Mouse (Mus musculus): ENCODE measurements around the gene Ing4.

The Ing4 gene

DNA sequence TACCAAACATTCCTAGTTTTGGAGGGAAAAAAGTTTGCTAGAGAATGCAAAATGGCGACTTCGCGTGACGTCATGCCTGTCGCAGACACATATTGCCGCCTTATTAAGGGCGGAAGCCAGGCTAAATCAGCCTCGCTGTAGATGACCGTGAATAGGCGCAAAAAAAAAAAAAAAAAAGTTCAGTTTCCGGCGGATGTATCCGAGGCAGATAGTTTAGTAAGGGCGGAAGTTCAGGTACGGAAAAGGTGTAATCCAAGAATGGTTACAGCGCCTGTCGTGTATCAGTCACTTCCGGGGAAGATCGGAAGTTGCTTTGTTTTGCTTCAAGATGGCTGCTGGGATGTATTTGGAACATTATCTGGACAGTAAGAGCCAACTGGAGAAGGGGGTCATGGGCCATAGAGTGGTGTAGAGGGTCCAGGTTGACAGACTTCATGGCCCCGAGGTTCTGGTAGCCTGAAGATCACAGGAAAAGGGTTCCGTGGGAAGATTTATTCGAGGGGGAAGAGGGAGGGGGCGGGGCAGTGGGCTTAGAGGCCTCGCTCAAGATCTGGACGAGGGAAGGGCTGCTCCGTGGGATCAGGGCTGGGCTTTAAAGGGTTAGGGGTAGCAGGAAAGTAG, at the start of gene Ing4:
Gene Ing4, plus strand, starts transcription at position 228 of the 621 bp plus-strand sequence.
- DNase-seq = peak; percentile 93

DNA sequence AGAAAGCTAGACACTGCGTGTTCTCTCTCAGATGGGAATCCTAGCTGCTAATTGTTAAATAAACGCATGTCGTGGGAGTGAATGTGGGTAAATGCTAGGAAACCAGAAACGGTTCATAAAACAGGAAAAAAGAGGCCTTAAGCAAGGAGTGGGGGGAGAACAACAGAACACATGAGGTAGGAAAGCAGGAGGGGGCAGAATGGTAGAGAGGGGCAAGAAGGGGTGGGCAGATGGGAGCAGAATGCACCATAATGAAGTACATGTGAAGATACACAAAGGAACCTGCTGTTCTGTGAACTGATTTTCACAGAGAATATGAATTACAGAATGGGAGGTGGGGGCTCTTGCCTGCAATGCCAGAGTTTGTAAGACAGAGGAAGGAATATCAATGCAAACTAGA, 47.3 kb upstream of the Ing4 start:
- no peak for DNase-seq

DNA sequence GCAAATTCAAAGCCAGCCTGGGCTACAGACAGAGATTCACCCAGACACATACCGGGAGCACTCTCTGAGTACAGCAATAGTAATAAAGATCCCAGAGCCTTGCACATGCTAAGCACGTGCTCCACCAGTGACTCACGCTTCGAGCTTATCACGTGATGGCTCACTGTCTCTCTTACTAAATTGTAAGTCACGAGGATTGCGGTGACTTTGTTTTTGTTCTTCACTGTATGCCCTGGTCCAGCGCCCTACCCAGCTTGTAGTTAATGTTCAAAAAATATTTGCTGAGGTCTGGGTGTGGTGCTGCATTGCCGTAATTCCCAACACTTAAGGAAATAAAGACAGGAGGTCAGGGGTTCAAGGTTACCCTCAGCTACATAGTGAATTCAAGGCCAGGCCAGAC, 46.2 kb upstream of the Ing4 start:
- no peak for DNase-seq

DNA sequence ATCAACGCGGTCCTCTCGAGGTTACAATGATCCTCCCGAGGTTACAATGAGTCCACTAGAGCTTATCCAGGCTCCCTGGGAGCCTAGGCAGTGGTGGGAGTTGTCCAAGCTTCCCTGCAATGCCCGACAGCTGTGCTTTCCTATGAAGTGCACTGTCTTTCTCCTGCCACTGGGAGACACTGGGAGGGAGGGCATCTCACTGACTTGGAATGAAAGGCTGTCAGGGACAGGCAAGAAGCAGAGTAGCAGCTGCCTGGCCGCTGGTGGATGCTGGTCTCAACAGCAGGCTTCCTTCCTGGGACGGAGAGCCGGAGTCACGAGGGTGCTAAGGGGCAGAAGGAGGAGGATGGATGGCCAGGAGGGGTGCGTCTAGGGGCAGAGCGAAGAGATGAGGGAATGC, 45.7 kb upstream of the Ing4 start:
- DNase-seq = no peak

DNA sequence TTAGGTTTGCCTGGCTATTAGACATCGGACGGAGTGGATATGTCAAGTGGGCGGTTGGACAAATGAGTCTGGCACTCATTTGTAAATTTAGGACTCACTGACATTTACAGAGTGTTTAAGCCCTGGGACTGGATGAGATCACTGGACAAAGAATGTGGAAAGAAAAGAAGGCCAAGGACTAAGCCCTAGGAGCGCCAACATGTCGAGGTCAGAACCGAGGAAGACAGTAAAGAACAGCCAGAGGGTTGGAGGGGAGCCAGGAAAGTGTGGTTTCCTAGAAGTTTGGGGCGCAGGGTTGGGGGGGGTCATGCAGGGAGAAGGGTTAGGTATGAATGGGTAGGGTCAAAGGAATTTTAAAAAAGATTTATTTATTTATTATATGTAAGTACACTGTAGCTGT, 44.3 kb upstream of the Ing4 start:
- no peak for DNase-seq

DNA sequence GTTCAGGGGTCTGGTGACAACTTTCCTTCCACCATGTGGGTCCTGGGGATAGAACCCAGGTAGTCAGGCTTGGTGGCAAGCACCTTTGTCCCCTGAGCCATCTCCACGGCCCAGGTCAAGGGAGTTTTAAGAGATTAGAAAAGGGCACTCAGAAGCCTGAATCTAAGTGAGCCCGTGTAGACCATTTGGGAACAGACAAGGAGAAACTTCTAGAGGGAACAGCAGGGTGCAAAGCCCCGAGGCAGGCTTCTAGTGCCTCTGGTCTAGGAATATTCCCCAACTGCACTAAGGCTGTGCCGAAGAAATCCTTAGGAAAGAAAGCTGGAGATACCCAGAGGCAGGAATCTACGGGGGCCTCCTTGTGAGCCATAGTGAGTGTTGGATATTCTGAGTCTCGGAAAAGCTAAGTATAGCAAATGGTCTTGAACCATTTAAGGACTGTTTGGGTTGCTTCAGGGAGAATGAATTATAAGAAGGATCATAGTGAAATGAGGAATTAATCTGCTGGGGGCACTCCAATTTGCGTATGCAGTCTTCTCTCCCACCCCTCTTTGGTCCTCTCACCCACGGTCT, 43.6 kb upstream of the Ing4 start:
- no peak for DNase-seq

DNA sequence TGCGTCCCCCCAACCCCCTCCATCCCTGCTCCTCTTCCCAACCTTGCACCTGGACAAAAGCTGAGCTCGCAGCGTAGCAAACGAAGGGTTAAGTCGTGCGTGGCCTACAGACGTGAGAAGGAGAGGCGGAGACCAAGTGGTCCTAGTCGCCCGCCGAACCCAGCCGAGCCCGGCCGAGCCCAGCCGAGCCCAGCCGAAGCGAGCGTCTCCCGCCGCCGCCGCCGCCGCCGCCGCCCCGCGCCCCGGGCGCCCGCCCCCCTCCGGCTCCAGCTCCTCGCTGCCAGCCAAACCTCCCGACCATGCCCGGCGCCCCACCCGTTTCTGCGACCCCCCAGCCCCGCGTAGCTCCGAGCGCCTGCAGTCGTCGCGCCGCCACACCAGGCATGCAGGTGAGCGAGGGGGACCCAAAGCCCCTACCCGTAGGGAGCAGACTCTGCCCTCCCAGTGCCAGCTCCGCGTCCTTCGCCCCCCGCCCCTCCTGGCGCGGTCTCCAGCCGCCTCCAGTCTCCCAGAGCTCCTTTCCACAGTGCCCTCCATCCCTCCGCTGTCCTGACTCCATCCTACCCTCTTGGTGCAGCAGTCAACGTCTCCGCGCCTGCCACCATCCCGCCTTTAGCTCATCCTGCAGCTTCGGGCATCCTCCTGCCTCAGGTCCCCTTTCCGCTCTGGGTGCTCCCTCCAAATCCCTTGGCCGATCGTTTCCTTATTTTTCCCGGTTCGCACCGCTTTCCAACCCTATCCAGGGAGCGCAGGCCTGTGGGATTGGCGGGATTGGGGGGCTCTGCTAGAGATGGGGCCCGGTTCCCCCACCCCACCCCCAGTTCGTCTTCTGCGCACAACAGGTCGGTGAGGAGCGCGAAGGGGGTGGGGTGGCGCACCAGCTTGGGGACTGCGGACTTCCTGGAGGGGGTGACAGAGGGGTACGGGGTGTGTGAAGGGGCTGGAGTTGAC, 42.7 kb upstream of the Ing4 start, which contains the start of gene Pianp:
Gene Pianp, plus strand, starts transcription at position 144 of the 951 bp plus-strand sequence.
- DNase-seq = peak; percentile 84

DNA sequence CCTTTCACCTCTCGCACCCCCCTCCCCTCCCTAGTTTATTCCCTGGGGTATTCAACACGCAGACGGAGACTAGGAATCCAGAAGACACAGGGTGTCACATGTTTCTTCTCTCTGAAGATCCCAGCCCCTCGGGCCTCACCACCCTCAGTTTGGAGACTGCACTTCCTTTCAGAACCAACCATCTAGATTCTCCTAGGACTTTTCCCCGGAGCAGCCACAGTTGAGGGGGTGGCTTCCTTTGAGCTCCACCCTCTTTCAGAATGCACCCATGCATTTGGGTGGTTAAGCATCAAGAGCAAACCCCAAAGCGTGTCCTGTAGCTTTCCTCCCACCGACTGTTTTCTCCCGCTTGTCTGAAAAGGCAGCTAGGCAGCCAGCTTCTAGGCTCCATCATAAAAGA, 41.5 kb upstream of the Ing4 start:
- no peak for DNase-seq

DNA sequence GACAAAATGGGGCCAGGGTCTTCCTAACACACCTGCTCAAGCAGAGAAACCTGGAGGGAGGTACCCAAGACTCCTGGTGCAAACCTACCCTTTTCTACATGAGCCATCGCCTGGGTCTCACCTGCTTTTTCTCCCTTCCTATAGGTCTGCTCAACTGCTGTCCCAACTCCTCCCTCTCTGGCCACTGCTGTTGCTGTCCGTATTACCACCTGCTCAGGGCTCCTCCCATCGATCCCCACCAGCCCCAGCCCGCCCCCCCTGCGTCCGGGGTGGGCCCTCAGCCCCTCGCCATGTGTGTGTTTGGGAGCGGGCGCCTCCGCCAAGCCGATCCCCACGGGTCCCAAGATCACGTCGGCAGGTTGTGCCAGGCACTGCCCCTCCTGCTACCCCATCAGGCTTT, 40.5 kb upstream of the Ing4 start:
- DNase-seq = no peak

DNA sequence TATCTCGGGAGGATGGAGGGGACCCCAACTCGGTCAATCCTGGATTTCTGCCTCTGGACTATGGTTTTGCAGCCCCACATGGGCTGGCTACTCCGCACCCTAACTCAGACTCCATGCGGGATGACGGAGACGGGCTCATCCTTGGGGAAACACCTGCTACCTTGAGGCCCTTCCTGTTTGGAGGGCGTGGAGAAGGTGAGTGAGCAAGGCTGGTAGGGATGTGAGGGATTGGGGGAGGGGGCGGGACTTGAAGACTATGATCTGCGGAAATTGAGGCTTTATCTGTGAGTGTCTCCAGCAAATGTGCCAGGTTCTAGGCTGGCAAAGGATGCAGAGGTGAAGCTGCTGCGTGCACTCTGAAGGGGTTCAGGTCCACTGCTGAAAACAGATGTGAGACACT, 40.0 kb upstream of the Ing4 start:
- DNase-seq = no peak

DNA sequence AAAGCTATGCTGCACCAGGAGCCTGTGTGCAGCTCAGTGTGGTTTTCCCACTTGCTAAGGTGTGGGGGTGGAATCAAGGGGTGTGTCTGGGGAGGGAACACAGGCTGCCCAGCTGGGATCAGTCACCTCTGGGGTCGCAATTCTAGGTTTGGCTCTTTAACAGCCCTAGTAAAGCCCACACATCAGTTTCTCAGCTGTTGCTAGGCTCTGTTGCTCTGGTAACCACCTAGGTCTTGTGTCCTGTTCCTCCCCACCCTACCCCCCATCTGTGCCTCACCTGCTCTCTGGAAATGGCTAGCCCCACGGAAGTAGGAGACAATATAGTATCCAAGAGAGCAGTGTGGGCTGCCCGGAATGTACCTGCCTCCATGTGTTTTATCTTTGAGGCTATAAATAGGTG, 35.9 kb upstream of the Ing4 start:
- DNase-seq = no peak

DNA sequence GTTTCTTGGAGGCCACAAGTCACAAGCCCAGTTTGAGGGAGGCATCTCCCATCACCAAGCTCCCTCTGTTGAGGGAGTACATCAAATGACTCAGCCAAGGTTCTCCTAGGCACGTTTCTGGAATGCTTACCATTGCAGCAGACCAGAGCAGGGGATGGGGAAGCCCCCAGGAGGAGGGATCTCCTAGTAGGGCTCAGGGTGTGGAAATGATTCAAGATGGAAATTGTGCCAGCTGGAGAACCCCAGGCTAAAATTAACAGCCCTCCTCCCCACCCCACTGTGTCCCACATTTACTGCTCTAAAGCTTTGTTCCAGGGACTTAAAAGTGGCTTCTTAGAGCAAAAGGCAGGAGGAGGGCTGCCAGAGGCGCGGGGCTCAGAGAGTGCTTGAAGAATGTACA, 34.5 kb upstream of the Ing4 start:
- DNase-seq = no peak

DNA sequence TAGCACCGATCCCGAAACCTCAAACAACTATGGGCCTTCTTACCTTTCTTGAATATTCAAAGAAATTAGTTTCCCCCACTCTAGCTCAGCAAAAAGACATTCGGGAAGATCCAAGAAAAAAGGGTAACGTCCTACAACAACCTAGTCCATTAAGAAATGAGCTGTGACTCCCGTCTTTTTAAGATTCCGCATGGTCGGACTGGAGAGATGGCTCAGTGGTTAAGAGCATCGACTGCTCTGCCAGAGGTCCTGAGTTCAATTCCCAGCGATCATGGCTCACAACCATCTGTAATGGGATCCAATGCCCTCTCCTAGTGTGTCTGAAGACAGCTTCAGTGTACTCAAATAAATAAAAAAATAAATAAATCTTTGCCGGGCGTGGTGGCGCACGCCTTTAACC, 31.5 kb upstream of the Ing4 start:
- DNase-seq = no peak

DNA sequence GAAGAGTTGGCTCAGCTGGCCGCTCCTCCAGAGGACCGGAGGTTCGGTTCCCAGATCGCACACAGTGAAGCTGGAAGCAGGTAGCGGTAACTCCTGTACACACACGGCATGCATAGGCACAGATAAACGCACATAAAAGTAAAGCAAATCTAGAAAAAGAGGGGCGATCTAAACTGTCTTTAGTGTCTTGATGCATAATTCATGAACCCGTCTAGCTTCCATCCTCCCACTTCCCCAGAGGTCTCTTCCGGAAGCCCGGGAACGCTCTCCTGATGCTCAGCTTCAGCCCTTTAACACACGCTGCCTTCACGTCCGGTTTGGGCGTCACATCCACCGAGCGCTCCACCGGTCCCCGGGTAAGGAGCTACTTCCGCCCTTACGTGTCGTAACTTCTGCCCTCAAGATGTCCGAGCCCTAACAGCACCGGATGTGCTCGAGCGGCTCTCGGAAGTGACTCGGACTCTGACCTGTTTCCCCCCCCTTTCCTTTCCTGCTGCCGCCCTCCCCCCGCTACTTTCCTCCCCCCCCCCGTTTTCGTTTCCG, 30.9 kb upstream of the Ing4 start:
- peak; percentile 98 for DNase-seq

DNA sequence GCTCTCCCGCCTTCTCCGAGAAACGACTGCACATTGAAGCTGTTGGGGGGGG, 30.6 kb upstream of the Ing4 start, which contains the start of gene Zfp384:
Gene Zfp384, plus strand, starts transcription at position 17 of the 52 bp plus-strand sequence.
- DNase-seq = no peak

DNA sequence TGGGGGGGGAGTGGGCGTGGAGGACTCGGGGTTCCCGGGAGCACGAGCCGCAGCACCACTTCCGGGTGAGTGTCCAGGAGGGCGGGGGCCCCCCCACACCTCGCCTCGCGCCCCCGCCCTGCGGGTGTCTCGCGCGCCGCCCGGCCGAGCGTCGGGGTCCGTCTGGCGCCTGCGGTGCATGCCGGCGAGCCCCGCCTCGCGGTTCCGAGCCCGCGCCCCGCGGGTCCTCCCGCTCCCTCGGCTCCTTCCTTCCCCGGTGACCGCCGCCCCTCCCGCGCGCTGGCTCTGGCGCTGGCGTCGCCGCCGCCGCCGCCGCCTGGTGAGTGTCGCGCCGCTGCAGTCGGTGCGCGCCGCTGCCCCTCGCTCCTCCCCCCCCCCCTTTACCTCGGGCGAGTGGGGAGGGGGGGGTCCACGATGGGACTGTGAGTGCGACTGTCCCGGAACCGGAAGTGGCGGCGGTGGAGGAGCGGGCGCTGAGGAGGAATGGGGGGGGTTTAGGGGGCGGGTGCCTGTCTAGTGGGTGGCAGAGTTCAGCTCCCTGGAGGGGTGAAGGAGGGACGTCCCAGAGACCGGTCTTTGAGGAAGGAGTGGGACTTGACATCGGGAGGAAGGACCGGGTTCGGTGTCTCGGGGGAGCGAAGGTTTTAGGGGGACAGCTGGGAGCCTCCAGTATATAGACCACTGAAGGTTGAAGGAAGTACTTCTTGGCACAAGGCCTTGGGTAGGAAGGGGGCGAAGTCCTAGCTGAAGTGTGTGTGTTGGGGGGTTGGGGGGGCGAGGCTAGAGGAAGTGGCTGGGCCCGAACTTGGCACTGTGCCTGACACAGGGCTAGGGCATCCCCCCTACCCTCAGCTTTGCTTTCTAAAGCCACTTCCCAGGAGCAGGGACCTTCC, 30.1 kb upstream of the Ing4 start:
- DNase-seq = peak; percentile 83

DNA sequence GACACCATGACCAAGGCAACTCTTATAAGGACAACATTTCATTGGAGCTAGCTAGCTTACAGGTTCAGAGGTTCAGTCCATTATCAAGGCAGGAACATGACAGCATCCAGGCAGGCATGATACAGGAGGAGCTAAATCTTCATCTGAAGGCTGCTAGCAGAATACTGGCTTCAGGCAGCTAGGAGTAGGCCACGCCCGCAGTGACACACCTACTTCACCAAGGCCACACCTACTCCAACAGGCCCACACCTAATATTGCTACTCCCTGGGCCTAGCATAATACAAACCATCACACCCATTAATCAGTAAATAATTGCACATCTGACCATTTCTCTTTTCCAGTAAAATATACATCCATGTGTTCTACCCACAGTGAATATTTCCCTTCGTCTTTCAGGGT, 21.9 kb upstream of the Ing4 start:
- no peak for DNase-seq

DNA sequence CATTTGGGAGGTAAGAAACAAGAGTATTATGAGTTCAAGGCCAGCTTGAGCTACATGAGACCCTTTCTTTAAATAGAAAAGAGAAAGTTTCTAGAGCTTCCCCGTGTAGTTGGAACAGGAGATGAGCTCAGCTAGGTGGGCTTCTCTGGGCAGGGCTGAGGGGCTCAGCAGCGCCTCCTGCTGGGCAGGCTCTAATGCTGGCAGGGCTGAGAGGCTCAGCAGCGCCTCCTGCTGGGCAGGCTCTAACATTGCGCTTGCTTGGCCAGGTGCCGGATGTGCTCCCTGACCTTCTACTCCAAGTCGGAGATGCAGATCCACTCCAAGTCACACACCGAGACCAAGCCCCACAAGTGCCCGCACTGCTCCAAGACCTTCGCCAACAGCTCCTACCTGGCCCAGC, 9.0 kb upstream of the Ing4 start:
- peak; percentile 62 for DNase-seq

DNA sequence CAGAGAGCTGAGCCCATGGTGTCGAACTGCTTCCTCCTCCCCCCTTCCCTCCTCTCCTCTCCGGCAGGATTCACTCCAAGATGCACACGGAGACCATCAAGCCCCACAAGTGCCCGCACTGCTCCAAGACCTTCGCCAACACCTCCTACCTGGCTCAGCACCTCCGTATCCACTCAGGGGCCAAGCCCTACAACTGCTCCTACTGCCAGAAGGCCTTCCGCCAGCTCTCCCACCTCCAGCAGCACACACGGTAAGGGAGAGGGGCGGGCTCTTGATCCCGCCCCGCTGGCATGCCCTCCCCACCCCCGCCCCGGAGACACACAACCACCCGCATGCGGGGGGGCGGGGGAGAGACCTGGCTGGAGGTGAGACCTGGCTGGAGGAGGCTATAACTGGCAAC, 8.0 kb upstream of the Ing4 start:
- DNase-seq = no peak

DNA sequence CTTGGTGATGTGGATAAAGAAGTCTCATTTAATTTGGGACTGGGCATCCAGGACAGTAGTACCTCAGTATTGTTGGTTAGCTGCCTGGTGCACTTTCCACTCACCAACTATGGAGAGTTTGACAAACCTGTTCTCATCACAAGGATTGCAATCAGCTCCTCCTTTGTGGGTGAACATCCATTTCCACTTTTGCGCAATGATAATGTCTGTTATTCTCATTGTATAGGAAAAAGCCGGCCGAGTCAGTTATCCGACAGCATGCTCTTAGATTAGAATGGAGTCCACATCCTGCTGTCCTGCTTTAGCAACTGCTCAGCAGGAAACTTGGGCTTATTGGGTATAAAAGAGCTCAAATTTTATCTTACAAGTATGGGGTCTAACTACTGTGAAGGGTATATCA, 894 bp upstream of the Ing4 start:
- DNase-seq = no peak

DNA sequence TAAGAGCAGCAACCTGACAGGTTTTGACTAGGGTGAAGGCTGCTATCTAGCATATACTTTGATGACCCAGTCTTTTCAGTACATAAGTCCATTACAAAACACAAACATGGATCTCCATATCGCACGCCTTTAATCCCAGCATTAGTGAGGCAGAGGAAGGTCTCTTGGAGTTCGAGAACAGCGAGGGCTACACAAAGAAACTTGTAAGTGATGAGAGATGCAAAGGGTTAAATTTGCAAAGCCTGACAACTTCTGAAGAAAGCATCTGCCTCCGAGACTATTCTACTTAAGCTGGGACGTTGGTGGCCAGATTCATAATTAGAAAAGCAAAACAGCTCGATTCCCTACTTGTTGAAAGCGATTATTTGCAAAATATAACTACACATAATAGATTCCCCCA, 429 bp upstream of the Ing4 start:
- DNase-seq = no peak

DNA sequence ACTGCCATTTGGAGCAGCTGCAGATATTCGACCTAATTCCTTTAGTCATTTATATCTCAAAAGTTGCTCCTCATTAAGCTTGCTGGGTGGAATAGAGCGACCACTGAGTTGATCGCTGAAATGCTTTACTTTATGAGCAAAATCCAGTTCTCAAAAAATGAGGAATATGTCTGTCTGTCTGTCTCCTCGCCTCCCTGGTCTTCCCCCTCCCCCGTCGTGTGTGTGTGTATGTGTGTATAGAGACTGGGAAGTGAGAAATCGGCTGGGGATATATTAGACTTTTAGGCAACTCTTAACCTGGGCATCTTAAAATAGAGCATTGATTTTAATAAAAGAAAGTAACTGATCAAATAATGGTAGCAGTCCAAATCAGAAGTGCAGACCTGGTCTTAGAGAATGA, 661 bp downstream of the Ing4 start:
- no peak for DNase-seq

DNA sequence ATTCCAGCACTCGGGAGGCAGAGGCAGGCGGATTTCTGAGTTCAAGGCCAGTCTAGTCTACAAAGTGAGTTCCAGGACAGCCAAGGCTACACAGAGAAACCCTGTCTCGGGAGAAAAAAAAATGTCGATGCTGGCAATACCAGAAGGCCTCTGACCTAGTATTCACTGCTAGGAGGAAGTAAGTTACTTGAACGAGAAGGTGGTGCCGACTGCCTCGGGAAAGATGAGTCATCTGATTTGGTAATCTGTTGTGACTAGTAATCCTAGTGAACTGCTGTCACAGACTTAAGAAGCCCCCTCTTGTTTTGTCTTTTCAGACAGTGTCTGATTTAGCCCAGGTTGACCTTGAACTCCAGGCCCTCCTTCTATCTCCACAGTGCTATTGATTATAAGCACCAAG, 1.5 kb downstream of the Ing4 start:
- no peak for DNase-seq

All from lung, postnatal 14 days (tissue).